Mouse (Mus musculus) central nervous system, embryonic 18 days (tissue): ENCODE results near the gene Rtkn2. TPM values are rescaled to one million over a fixed set of nuclear protein-coding genes. Genes with fewer than 3 reads are reported as not detected.

Experiments used
- polyA plus RNA-seq: library from polyadenylated mRNA; depleted of rRNA; stranded (reverse); fragments of >200 nt; gene quantifications from 2 replicates; pipeline ENCODE4 v1.2.3, GENCODE M21; 2012; rRNA removed

Rtkn2 gene
- 1.2 and 1.6 TPM in 2 replicates for polyA plus RNA-seq

GRCm38 (mm10) chr10:67979401-67980157 is at the start of gene Rtkn2:
Gene Rtkn2, plus strand, starts transcription at chr10:67979570.

Other genes with a start within 250 kb of the Rtkn2 start
- gene Zfp365, start 66.9 kb upstream of the Rtkn2 start, polyA plus RNA-seq = 9.4 and 10.2 TPM in 2 replicates